Mouse (Mus musculus) brain, embryonic 14.5 days (tissue): Measurements from ENCODE around the gene Tgfbi.

ENCODE experiments used
- CTCF ChIP-seq: fragments of 200-500 bp; IDR thresholded peaks from 2 replicates; pipeline ENCODE4 v1.5.1; 2012; ENCODE audit warnings: inconsistent platforms, mild to moderate bottlenecking, moderate library complexity, borderline replicate concordance; ENCODE audit not compliant: insufficient read depth, insufficient read length; ENCODE audit errors: extremely low read depth
- POLR2A ChIP-seq: fragments of 200-500 bp; IDR thresholded peaks from 2 replicates; pipeline ENCODE4 v1.6.1; 2012; ENCODE audit warnings: mild to moderate bottlenecking, inconsistent platforms, borderline replicate concordance; ENCODE audit not compliant: poor library complexity, insufficient read depth, insufficient read length, severe bottlenecking; ENCODE audit errors: extremely low read depth

- no peak for TF ChIP-seq POLR2A
- no peak for TF ChIP-seq CTCF
Measured at GRCm38 (mm10) chr13:56647597-56648405, 38.5 kb downstream of the Tgfbi start.
